Mouse (Mus musculus): ENCODE measurements around the gene Bcl6b. TPM values are rescaled to one million over a fixed set of nuclear protein-coding genes. Genes with fewer than 3 reads are reported as not detected.

The Bcl6b gene
- total RNA-seq (2023) = under 1 TPM in 1 of 2 experiments, not detected in 1; 0.15 TPM

GRCm38 (mm10) chr11:70229260-70230010, at the start of gene Bcl6b:
Bcl6b (minus strand) TSS chr11:70229798.

DNA sequence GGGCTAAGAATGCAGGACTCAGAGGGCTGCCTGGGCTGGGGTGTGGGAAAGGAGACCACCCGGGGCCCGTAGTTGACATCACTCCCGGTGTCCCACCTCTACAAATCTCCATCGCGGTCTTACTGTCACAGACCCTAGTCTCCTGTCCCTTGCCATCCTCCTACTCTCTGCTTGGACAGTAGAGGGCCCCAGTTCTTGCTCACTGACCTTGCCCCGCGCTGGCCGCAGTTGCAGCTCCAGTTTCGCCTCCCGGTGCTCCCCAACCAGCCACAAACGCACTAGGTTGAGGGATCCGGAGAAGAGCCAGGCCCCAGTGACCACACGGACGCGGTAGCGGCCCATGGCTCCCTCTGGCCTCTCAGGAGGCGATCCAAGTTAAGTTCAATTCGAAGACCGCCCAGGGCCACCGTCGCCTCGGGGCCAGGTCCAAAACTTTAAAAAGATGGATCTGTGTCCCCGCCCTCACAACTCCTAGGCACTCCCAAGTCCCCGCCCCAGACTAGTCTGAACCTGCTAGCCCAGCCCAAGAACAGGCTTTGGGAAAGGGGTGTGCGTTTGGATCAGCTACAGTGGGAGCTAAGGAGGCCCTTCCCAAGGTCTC, 25.4 kb upstream of the Bcl6b start, which contains the start of gene Alox12:
Gene Alox12, minus strand, starts transcription at position 423 of the 601 bp plus-strand sequence.

DNA sequence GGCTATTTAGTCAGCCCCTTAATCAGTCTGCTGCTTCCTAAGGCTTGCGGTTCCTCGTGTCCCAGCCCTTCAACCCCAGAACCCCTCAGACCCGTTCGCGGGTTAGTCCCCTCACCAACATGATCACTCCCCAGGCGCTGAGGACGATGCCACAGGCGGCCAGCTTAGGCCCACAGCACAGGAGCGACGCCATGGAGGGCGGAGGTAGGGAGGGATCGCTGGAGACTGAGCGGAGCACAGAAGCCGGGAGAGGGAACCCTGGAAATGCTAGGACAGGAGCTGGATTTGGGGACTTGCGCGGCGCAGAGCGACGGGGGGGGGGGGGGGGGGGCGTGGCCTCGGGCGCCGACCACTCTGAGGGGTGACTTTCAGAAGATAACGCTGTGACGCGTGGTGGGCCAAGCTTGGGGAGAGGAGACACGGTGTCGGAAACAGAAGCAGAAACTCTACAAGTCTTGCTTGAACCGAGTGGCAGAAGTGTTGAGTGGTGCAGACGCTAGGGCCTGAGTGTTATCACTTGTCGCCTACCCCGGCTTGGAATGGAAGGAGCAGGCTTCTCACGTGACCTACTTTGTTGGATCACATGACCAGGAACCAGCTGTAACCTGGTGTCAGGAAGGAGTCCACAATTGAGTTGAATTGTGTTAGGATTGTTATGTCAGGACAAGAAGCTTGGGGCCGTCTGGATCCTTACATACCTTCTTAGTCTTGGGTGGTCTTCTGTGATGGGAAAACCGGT, 10.1 kb upstream of the Bcl6b start, which contains the start of the genes Gm21988 and Rnasek:
Gene Gm21988, minus strand, starts transcription at position 290 of the 739 bp plus-strand sequence.
Gene Rnasek, minus strand, starts transcription at position 302 of the 739 bp plus-strand sequence.

GRCm38 (mm10) chr11:70237457-70238167, 8.0 kb upstream of the Bcl6b start, which contains the start of gene 0610010K14Rik:
0610010K14Rik (minus strand) TSS chr11:70237914.

DNA sequence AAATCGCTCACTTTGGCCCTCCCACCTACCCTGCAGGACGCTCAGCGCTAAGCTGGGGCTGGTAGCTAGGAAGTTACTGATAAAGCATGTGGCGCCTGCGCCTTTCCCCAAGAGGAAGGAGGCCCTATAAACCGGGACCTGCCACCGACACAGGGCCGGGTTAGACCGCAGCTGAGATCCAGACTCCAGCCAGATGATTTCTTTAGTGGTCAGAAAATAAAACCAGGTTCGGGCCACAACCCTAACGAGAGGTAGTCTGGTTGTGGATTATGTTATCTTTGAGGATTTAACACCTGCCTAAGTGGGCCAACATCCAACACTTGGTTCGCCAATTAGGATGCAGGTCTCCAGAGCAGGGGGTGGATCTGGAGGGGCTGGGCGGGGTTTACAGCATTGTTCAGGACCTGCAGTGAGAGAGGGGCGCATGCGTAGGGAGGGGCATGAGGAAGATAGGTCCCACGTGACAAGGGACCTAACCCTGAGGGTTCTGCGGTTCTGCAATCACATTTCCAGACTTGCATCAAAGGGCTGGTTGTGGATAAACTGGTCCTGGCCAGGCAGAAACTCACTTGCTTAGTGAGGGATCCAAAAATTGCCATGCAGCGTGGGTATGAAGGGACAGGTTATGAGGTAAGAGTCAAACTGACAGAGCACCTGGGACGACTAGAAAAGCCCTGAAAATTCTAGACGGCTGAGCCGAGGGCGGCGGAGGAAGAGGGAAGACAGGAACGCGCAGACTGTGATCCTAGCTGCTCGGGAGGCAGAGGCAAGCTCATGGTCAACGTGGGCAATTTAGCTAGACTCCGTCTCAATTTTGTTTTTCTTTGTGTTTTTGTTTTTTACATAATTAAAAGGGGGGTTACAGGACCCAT, 8.6 kb downstream of the Bcl6b start, which contains the start of gene Slc16a13:
Gene Slc16a13, minus strand, starts transcription at position 334 of the 872 bp plus-strand sequence.

GRCm38 (mm10) chr11:70212423-70212822, 17.2 kb downstream of the Bcl6b start, which contains the start of gene Slc16a11:
Slc16a11 (plus strand) TSS chr11:70212752.

Other genes starting within 250 kb of the Bcl6b start
- gene Ctdnep1, start 248.6 kb downstream of the Bcl6b start, total RNA-seq (2023) = 100 to 1,000 TPM; 113 to 123 TPM
- gene Elp5, start 247.3 kb downstream of the Bcl6b start, total RNA-seq (2023) = 10 to 100 TPM; 36.1 to 48.5 TPM
- 100 to 1,000 TPM; 182 to 187 TPM for gene Gabarap, start 238.7 kb downstream of the Bcl6b start, total RNA-seq (2023)
- gene Phf23, start 234.0 kb downstream of the Bcl6b start, total RNA-seq (2023) = 10 to 100 TPM; 64.4 to 67.2 TPM
- 10 to 100 TPM; 40.8 to 42.1 TPM for gene Dvl2, start 229.2 kb downstream of the Bcl6b start, total RNA-seq (2023)
- 10 to 100 TPM; 62.0 to 75.3 TPM for gene Acadvl, start 214.4 kb downstream of the Bcl6b start, total RNA-seq (2023)
- gene Dlg4, start 212.9 kb downstream of the Bcl6b start, total RNA-seq (2023) = 10 to 100 TPM; 36.4 to 38.1 TPM
- gene Asgr1, start 175.7 kb downstream of the Bcl6b start, total RNA-seq (2023) = not detected
- gene Asgr2, start 137.2 kb downstream of the Bcl6b start, total RNA-seq (2023) = not detected
- gene Mgl2, start 99.5 kb downstream of the Bcl6b start, total RNA-seq (2023) = not detected
- gene Clec10a, start 73.6 kb downstream of the Bcl6b start, total RNA-seq (2023) = under 1 TPM in 1 of 2 experiments, not detected in 1; 0.99 TPM
- not detected for gene Slc16a11, start 17.0 kb downstream of the Bcl6b start, total RNA-seq (2023)
- 1 to 10 TPM; 2.6 to 3.1 TPM for gene Slc16a13, start 8.7 kb downstream of the Bcl6b start, total RNA-seq (2023)
- gene 0610010K14Rik, start 8.1 kb upstream of the Bcl6b start, total RNA-seq (2023) = 10 to 100 TPM; 67.4 to 73.0 TPM
- gene Gm21988, start 10.0 kb upstream of the Bcl6b start, total RNA-seq (2023) = 1 to 10 TPM; 3.9 to 5.7 TPM
- gene Rnasek, start 10.0 kb upstream of the Bcl6b start, total RNA-seq (2023) = 10 to 100 TPM; 70.1 TPM
- not detected for gene Alox12, start 25.6 kb upstream of the Bcl6b start, total RNA-seq (2023)
- gene Alox12e, start 92.8 kb upstream of the Bcl6b start, total RNA-seq (2023) = not detected
- not detected for gene Alox15, start 122.2 kb upstream of the Bcl6b start, total RNA-seq (2023)
- gene Pelp1, start 180.2 kb upstream of the Bcl6b start, total RNA-seq (2023) = 10 to 100 TPM; 25.7 to 30.0 TPM
- gene Arrb2, start 202.8 kb upstream of the Bcl6b start, total RNA-seq (2023) = 100 to 1,000 TPM; 318 to 334 TPM
- 10 to 100 TPM; 40.1 to 41.8 TPM for gene Med11, start 222.1 kb upstream of the Bcl6b start, total RNA-seq (2023)
- 1 to 10 TPM in 1 of 2 experiments, under 1 TPM in 1; 0.71 to 1.6 TPM for gene Zmynd15, start 229.6 kb upstream of the Bcl6b start, total RNA-seq (2023)
- under 1 TPM in 1 of 2 experiments, not detected in 1; 0.76 TPM for gene Cxcl16, start 230.2 kb upstream of the Bcl6b start, total RNA-seq (2023)